Mouse (Mus musculus) spleen, adult 2 months (tissue): ENCODE data around the gene Thap8.

Experiments used
- CTCF ChIP-seq: fragments of 200-500 bp; IDR thresholded peaks from 2 replicates; pipeline ENCODE4 v1.5.1; 2011; ENCODE audit warnings: mild to moderate bottlenecking, inconsistent platforms; ENCODE audit not compliant: insufficient read depth, insufficient read length, insufficient replicate concordance; ENCODE audit errors: extremely low read depth
- POLR2A ChIP-seq: fragments of 200-500 bp; IDR thresholded peaks from 2 replicates; pipeline ENCODE4 v1.6.1; 2011; ENCODE audit warnings: low read depth, low read length, inconsistent platforms

- TF ChIP-seq POLR2A (no peak), CTCF (no peak)
Observed at GRCm38 (mm10) chr7:30279536-30279935, 358 bp upstream of the Thap8 start.
